Mouse (Mus musculus): ENCODE data around the gene Slc12a8. TPM values are rescaled to one million over a fixed set of nuclear protein-coding genes. Genes with fewer than 3 reads are reported as not detected.
A peak's percentile ranks its signal among the peaks of the same experiment; 100 is the strongest.

Slc12a8 gene
- total RNA-seq, 4 experiments from 2014 or later, result 0.34 to 0.72 (median 0.47) TPM

- DNase-seq (ENCODE audit: low spot score), result no peak
Observed at GRCm38 (mm10) chr16:33672643-33673042, 155.5 kb downstream of the Slc12a8 start.

- no peak for DNase-seq (ENCODE audit: low spot score)
Observed at GRCm38 (mm10) chr16:33673530-33674109, 156.5 kb downstream of the Slc12a8 start.

- no peak for DNase-seq (ENCODE audit: low spot score)
Observed at GRCm38 (mm10) chr16:33675151-33675847, 158.2 kb downstream of the Slc12a8 start.

- DNase-seq (ENCODE audit: low spot score), result no peak
Observed at GRCm38 (mm10) chr16:33675848-33676184, 158.7 kb downstream of the Slc12a8 start.

GRCm38 (mm10) chr16:33676347-33677312 is 159.5 kb downstream of the Slc12a8 start:
- peak; percentile 88 for DNase-seq (ENCODE audit: low spot score)

GRCm38 (mm10) chr16:33677313-33677690 is 160.2 kb downstream of the Slc12a8 start:
- no peak for DNase-seq (ENCODE audit: low spot score)

GRCm38 (mm10) chr16:33677901-33678300 is 160.8 kb downstream of the Slc12a8 start:
- DNase-seq (ENCODE audit: low spot score), result peak; percentile 75

- DNase-seq (ENCODE audit: low spot score), result no peak
Observed at GRCm38 (mm10) chr16:33680271-33680670, 163.1 kb downstream of the Slc12a8 start.

- DNase-seq (ENCODE audit: low spot score), result peak; percentile 83
Observed at GRCm38 (mm10) chr16:33680816-33681215, 163.7 kb downstream of the Slc12a8 start.

GRCm38 (mm10) chr16:33681661-33682060 is 164.5 kb downstream of the Slc12a8 start:
- no peak for DNase-seq (ENCODE audit: low spot score)

- no peak for DNase-seq (ENCODE audit: low spot score)
Observed at GRCm38 (mm10) chr16:33682651-33683050, 165.5 kb downstream of the Slc12a8 start.

- DNase-seq (ENCODE audit: low spot score), result peak; percentile 69
Observed at GRCm38 (mm10) chr16:33683206-33684161, 166.4 kb downstream of the Slc12a8 start.

- peak; percentile 83 for DNase-seq (ENCODE audit: low spot score)
Observed at GRCm38 (mm10) chr16:33684162-33684702, 167.1 kb downstream of the Slc12a8 start, which contains the start of gene Heg1. Gene Heg1, plus strand, starts transcription at chr16:33684370.

GRCm38 (mm10) chr16:33684703-33685701 is 167.9 kb downstream of the Slc12a8 start:
- DNase-seq (ENCODE audit: low spot score), result peak; percentile 63

- DNase-seq (ENCODE audit: low spot score), result no peak
Observed at GRCm38 (mm10) chr16:33686056-33686455, 168.9 kb downstream of the Slc12a8 start.

GRCm38 (mm10) chr16:33687724-33688123 is 170.6 kb downstream of the Slc12a8 start:
- no peak for DNase-seq (ENCODE audit: low spot score)

GRCm38 (mm10) chr16:33690975-33691747 is 174.0 kb downstream of the Slc12a8 start:
- DNase-seq (ENCODE audit: low spot score), result no peak

GRCm38 (mm10) chr16:33693553-33693952 is 176.4 kb downstream of the Slc12a8 start:
- DNase-seq (ENCODE audit: low spot score), result no peak

All from heart, adult 8-10 months (tissue).